Mouse (Mus musculus): ENCODE measurements around the gene Dgki. TPM values are rescaled to one million over a fixed set of nuclear protein-coding genes. Genes with fewer than 3 reads are reported as not detected.

Dgki gene
- total and polyA plus RNA-seq, 3 experiments: not detected

DNA sequence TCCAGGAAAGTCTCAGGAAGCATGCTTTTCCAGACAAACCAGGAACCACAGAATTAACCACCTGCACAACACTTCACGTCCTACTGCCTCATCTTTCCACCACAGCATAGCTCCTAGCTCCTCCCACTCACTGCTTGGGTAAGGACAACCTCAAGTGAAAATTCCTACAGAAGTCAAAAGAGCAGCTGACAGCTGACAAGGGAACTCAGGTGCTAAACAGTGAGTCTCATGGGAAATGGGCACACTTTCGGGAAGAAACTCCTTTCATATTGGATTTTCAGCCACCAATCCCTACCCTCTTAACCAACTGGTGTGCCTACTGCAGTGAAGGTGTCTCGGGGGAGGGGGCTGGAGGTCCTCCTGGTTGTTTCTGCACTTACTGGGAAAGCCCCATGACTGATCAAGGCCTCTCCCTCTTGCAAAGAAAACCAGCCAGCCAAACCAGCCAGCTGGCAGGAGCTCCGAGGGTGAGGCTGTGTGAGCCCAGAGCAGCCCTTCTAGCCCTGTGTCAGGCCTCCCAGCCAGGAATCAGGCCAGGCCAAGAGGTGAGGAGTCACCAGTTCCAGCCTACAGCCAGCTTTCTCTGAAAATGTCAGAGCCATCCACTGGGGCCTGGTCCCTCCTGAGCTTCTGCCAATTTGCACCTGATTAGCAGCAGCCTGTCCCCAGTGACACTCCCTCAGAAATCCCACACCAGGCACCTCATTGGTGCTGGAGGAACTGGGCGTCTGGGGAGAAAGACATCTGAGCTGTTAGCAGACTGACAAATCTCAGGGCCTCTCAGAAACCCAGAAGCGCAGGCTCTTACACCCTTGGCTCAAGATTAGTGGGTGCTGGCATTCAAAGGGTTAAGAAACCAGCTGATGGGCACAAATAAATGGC, 22.9 kb downstream of the Dgki start:
- H3K27me3 ChIP-seq (ENCODE audit: control insufficient read depth in 1 of 2, insufficient read depth in 2 of 2, low read length in 2 of 2): no peaks in the 10 kb centered on the region
- DNase-seq (ENCODE audit: low read depth, low spot score): no peak
- no peaks in the 10 kb centered on the region for H3K4me1 ChIP-seq (ENCODE audit: control insufficient read depth in 1 of 2, insufficient read depth in 2 of 2, low read length in 2 of 2)
- no peaks in the 10 kb centered on the region for H3K9me3 ChIP-seq (replicated peaks; ENCODE audit: insufficient read depth, low read length)
- no peak overlapping the region for H3K4me3 ChIP-seq (ENCODE audit: control insufficient read depth in 1 of 2, insufficient read depth in 1 of 2, low read depth in 2 of 2, low read length in 2 of 2)
- H3K27ac ChIP-seq (ENCODE audit: control insufficient read depth, low read depth, low read length): no peak overlapping the region
- H3K9ac ChIP-seq (ENCODE audit: control insufficient read depth, low read depth, low read length, poor library complexity, severe bottlenecking): no peak overlapping the region
- H3K79me2 ChIP-seq (ENCODE audit: control insufficient read depth, insufficient read depth, low read length, poor library complexity): no peaks in the 10 kb centered on the region
- H3K36me3 ChIP-seq (ENCODE audit: control insufficient read depth in 1 of 2, insufficient read depth in 2 of 2, low read length in 2 of 2): no peaks in the 10 kb centered on the region
- TF ChIP-seq TBP (IDR thresholded peaks at IDR 0.05; ENCODE audit: low read depth, low read length) (no peak), POLR2A (IDR thresholded peaks at IDR 0.05; ENCODE audit: control insufficient read depth in 1 of 2, insufficient read depth in 1 of 2, low read depth in 1 of 2, low read length in 2 of 2, poor library complexity in 1 of 2) (no peak)

DNA sequence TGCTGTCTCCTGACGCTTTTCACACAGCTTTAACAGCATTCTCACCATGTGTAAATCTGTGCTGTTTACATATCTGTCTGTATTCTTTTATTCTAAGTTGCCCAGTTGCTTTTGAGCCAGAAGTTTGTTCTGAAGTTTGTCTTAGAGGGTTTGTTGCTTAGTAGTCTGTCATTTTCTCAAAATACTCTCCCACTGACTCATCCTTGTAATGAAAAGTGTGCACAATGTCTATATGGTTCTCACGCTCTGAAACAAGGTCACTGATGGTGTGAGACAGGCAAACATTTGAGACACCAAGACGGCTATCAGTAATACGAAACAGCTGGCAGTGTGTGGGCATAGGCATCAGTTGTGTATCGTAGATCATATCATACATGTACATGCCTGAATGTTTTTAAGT, 23.8 kb downstream of the Dgki start:
- Histone ChIP-seq H3K4me1 (ENCODE audit: control insufficient read depth in 1 of 2, insufficient read depth in 2 of 2, low read length in 2 of 2) (no peaks in the 10 kb centered on the region), H3K9me3 (replicated peaks; ENCODE audit: insufficient read depth, low read length) (no peaks in the 10 kb centered on the region), H3K4me3 (ENCODE audit: control insufficient read depth in 1 of 2, insufficient read depth in 1 of 2, low read depth in 2 of 2, low read length in 2 of 2) (no peak overlapping the region), H3K79me2 (ENCODE audit: control insufficient read depth, insufficient read depth, low read length, poor library complexity) (no peaks in the 10 kb centered on the region), H3K27ac (ENCODE audit: control insufficient read depth, low read depth, low read length) (no peak overlapping the region), H3K9ac (ENCODE audit: control insufficient read depth, low read depth, low read length, poor library complexity, severe bottlenecking) (no peak overlapping the region), H3K27me3 (ENCODE audit: control insufficient read depth in 1 of 2, insufficient read depth in 2 of 2, low read length in 2 of 2) (no peaks in the 10 kb centered on the region), H3K36me3 (ENCODE audit: control insufficient read depth in 1 of 2, insufficient read depth in 2 of 2, low read length in 2 of 2) (no peaks in the 10 kb centered on the region)
- no peak for TF ChIP-seq ETS1 (IDR thresholded peaks at IDR 0.05; ENCODE audit: low read depth, low read length)
- no peak for TF ChIP-seq JUND (IDR thresholded peaks at IDR 0.05; ENCODE audit: low read depth, low read length)
- no peak for TF ChIP-seq TAL1 (IDR thresholded peaks at IDR 0.05; ENCODE audit: low read length)
- TF ChIP-seq RCOR1 (IDR thresholded peaks at IDR 0.05; ENCODE audit: low read depth, low read length): no peak
- TF ChIP-seq ELF1 (IDR thresholded peaks at IDR 0.05; ENCODE audit: low read depth, low read length): no peak
- TF ChIP-seq RAD21 (IDR thresholded peaks at IDR 0.05; ENCODE audit: low read depth, low read length): no peak
- no peak for TF ChIP-seq GATA1 (IDR thresholded peaks at IDR 0.05; ENCODE audit: low read depth, low read length)
- no peak for TF ChIP-seq TCF12 (IDR thresholded peaks at IDR 0.05; ENCODE audit: low read depth, low read length)
- TF ChIP-seq POLR2AphosphoS2 (IDR thresholded peaks at IDR 0.05; ENCODE audit: low read length): no peak
- no peak for TF ChIP-seq NELFE (IDR thresholded peaks at IDR 0.05; ENCODE audit: low read depth, low read length)
- TF ChIP-seq USF1 (IDR thresholded peaks at IDR 0.05; ENCODE audit: low read depth, low read length): no peak
- no peak for TF ChIP-seq SMC3 (IDR thresholded peaks at IDR 0.05; ENCODE audit: low read depth, low read length)
- TF ChIP-seq UBTF (IDR thresholded peaks at IDR 0.05; ENCODE audit: borderline replicate concordance, insufficient read depth, low read depth, low read length): no peak
- no peak for TF ChIP-seq MAFK (IDR thresholded peaks at IDR 0.05; ENCODE audit: borderline replicate concordance, low read depth, low read length)
- no peak for TF ChIP-seq MAZ (IDR thresholded peaks at IDR 0.05; ENCODE audit: low read depth, low read length)
- no peak for TF ChIP-seq CTCF (IDR thresholded peaks at IDR 0.05 in 2 of 3, conservative IDR thresholded peaks at IDR 0.05 in 1 of 3; ENCODE audit: control insufficient read depth in 1 of 3, insufficient read depth in 1 of 3, low read depth in 2 of 3, low read length in 3 of 3, poor library complexity in 1 of 3, severe bottlenecking in 1 of 3)
- TF ChIP-seq MYC (IDR thresholded peaks at IDR 0.05; ENCODE audit: low read depth, low read length): no peak
- no peak for DNase-seq (ENCODE audit: low read depth, low spot score)
